Mouse (Mus musculus): ENCODE results near the gene Efcab8.

DNA sequence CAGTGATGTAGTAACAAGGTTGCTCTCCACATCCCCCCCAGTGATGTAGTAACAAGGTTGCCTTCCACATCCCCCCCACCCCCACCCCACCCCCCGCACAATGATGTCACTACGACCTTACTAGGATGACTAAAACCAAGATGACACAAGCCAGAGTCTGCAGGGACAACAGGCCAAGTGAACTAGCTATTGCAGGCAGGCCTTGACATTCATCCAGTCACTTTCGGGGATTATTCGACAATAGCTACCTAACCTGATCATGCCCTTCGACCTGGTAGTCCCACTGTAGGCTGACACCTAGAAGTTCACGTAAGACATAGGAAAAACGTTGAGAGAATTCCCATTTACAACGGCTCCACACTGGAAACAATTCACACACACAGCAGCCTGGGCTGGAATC is 53.6 kb downstream of the Efcab8 start:
- no peak for TF ChIP-seq CTCF (IDR thresholded peaks at IDR 0.05; ENCODE audit: extremely low read depth, insufficient read depth, insufficient read length, insufficient replicate concordance)
- no peak for TF ChIP-seq POLR2A (IDR thresholded peaks at IDR 0.05; ENCODE audit: low read depth, low read length)

All from spleen, adult 2 months (tissue).